Mouse (Mus musculus): ENCODE data around the gene Grik1. TPM values are rescaled to one million over a fixed set of nuclear protein-coding genes. Genes with fewer than 3 reads are reported as not detected.

Grik1 gene
- 1.4 and 1.8 TPM in 2 replicates for polyA plus RNA-seq (2014; fragmentation: Nextera tagmentation; extraction: Ambion mirVana)

- H3K9ac ChIP-seq (ENCODE audit: low read length) = peak within 1 kb of the TSS; percentile 59
Measured at GRCm38 (mm10) chr16:88290132-88290772, at the start of gene Grik1. TSS of gene Grik1 (minus strand) at chr16:88290265.

GRCm38 (mm10) chr16:88294209-88294608 lies 4.1 kb upstream of the Grik1 start:
- Histone ChIP-seq H3K27ac (ENCODE audit: low read depth, low read length) (no peak overlapping the region), H3K36me3 (ENCODE audit: control insufficient read depth, insufficient read depth, low read length) (no peaks in the 10 kb centered on the region), H3K27me3 (ENCODE audit: control insufficient read depth, insufficient read depth, low read length) (peaks cover 3% of the 10 kb centered on the region; the same call in 1 of the 2 replicates), H3K9me3 (ENCODE audit: control insufficient read depth, low read length) (no peaks in the 10 kb centered on the region), H3K9ac (ENCODE audit: low read length) (no peak overlapping the region), H3K4me2 (ENCODE audit: low read depth, low read length, severe bottlenecking) (no peak overlapping the region), H3K4me1 (replicated peaks; ENCODE audit: control insufficient read depth, insufficient read depth, low read length) (0 out of 2 replicates have a peak, but pooled peaks cover under 1% of the 10 kb centered on the region), H3K4me3 (ENCODE audit: low read depth, low read length) (no peak overlapping the region)
- no peak for ATAC-seq (replicated peaks; ENCODE audit: low FRiP score)
- DNase-seq (ENCODE audit: low spot score) = no peak
- WGBS = 57% methylated on average over 3 of the region's 3 CpGs

More at GRCm38 (mm10) chr16:88290132-88290772, at the start of gene Grik1:
- WGBS = under 1% methylated on average over 27 of the region's 27 CpGs
- Histone ChIP-seq H3K4me3 (ENCODE audit: low read depth, low read length) (peak within 1 kb of the TSS; percentile 48), H3K27ac (ENCODE audit: low read depth, low read length) (no peak within 1 kb of the TSS), H3K9me3 (ENCODE audit: control insufficient read depth, low read length) (no peaks in the 10 kb centered on the region), H3K36me3 (ENCODE audit: control insufficient read depth, insufficient read depth, low read length) (no peaks in the 10 kb centered on the region), H3K4me2 (ENCODE audit: low read depth, low read length, severe bottlenecking) (peak within 1 kb of the TSS; percentile 93), H3K4me1 (replicated peaks; ENCODE audit: control insufficient read depth, insufficient read depth, low read length) (0 out of 2 replicates have a peak, but pooled peaks cover 4% of the 10 kb centered on the region), H3K27me3 (ENCODE audit: control insufficient read depth, insufficient read depth, low read length) (peaks cover 10% of the 10 kb centered on the region; the same call in 1 of the 2 replicates)
- peak; percentile 89 for ATAC-seq (replicated peaks; ENCODE audit: low FRiP score)
- peak; percentile 73 for DNase-seq (ENCODE audit: low spot score)

DNA sequence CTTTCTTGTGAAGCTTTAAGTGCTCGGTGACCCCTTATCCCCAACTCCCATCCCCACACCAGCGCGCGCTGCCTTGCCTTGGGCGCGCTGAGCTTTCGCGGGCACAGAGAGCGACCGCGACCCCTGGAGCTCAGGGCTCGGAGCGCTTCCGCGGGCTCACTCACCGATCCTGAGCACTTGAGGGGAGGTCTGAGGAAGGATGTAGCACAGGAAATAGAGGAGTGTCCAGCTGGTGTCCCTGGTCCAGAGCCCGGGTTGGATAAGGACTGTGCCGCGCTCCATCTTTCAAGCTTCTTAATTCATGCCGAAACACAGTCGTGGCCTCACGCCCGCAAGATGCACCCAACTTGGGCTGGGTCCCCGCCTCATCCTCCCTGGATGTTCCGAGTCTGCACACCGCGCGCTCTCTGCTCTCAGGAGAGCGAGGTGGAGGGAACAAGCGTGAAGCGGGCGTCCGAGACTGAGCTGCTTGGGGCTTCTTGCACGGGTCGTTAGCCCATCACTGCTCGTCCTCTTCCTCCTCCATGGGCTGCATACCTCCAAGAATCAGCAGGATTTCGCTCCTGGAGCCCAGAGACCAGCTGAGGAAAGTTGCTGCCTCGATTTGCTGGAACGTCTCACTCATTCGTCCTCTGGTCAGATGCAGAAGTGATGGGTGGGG lies 514 bp downstream of the Grik1 start:
- Histone ChIP-seq H3K9ac (ENCODE audit: low read length) (peak overlapping the region; percentile 59), H3K27me3 (ENCODE audit: control insufficient read depth, insufficient read depth, low read length) (peaks cover 10% of the 10 kb centered on the region; the same call in 1 of the 2 replicates), H3K4me1 (replicated peaks; ENCODE audit: control insufficient read depth, insufficient read depth, low read length) (0 out of 2 replicates have a peak, but pooled peaks cover 4% of the 10 kb centered on the region), H3K4me3 (ENCODE audit: low read depth, low read length) (peak overlapping the region; percentile 48), H3K36me3 (ENCODE audit: control insufficient read depth, insufficient read depth, low read length) (no peaks in the 10 kb centered on the region), H3K4me2 (ENCODE audit: low read depth, low read length, severe bottlenecking) (peak overlapping the region; percentile 93), H3K9me3 (ENCODE audit: control insufficient read depth, low read length) (no peaks in the 10 kb centered on the region), H3K27ac (ENCODE audit: low read depth, low read length) (no peak overlapping the region)
- DNase-seq (ENCODE audit: low spot score) (peak; percentile 67), ATAC-seq (replicated peaks; ENCODE audit: low FRiP score) (peak; percentile 76)
- WGBS = under 1% methylated on average over 40 of the region's 40 CpGs

DNA sequence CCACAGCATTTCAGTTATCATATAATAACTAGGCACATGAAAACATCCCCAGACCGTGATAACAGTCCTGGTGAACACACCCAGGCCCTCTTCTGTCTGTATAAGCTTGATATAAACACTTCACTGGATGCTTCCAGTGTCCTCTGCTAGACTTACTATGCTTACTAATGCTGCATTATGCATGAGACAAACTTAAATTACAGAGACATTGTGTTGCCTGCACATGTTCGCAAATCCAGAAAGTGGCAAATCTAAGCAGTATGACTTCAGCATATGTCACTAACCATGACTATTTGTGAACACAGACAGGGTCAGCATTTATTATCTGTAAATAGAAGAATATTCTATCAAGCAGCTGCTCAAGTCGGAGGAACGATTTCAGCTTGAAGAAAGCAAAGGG lies 31.7 kb downstream of the Grik1 start:
- ATAC-seq (replicated peaks; ENCODE audit: low FRiP score) = no peak
- WGBS = 79% methylated on average over 4 of the region's 4 CpGs

DNA sequence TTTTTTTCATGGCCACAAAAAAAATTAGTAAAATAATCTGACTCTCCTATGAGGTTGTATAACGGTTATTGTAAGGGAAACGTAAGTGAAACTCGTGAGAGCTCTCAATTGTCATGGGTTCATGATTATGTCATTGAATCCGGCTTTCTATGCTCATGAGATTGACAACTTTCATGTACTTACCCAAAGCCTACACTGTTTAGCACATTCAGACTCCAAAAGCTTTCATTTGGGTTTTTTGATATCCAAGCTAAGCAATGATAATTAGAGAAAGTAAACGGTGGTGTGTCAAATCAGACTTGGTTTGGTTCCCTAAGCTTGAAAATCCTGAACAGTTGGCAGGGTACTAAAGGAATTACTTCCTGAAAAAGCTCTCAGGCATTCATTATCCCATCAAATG lies 33.0 kb downstream of the Grik1 start:
- Histone ChIP-seq H3K9ac (ENCODE audit: low read length) (no peak overlapping the region), H3K27ac (ENCODE audit: low read depth, low read length) (no peak overlapping the region), H3K27me3 (ENCODE audit: control insufficient read depth, insufficient read depth, low read length) (no peaks in the 10 kb centered on the region), H3K4me1 (replicated peaks; ENCODE audit: control insufficient read depth, insufficient read depth, low read length) (no peaks in the 10 kb centered on the region), H3K4me2 (ENCODE audit: low read depth, low read length, severe bottlenecking) (no peak overlapping the region), H3K4me3 (ENCODE audit: low read depth, low read length) (no peak overlapping the region), H3K9me3 (ENCODE audit: control insufficient read depth, low read length) (no peaks in the 10 kb centered on the region), H3K36me3 (ENCODE audit: control insufficient read depth, insufficient read depth, low read length) (no peaks in the 10 kb centered on the region)
- no peak for ATAC-seq (replicated peaks; ENCODE audit: low FRiP score)
- 51% methylated on average over 5 of the region's 5 CpGs for WGBS
- no peak for DNase-seq (ENCODE audit: low spot score)

More for the DNA sequence above, 31.7 kb downstream of the Grik1 start:
- DNase-seq (ENCODE audit: low spot score) = no peak
- H3K4me3 ChIP-seq (ENCODE audit: low read depth, low read length) = no peak overlapping the region
- no peaks in the 10 kb centered on the region for H3K36me3 ChIP-seq (ENCODE audit: control insufficient read depth, insufficient read depth, low read length)
- no peaks in the 10 kb centered on the region for H3K9me3 ChIP-seq (ENCODE audit: control insufficient read depth, low read length)
- H3K27ac ChIP-seq (ENCODE audit: low read depth, low read length) = no peak overlapping the region
- no peaks in the 10 kb centered on the region for H3K27me3 ChIP-seq (ENCODE audit: control insufficient read depth, insufficient read depth, low read length)
- no peaks in the 10 kb centered on the region for H3K4me1 ChIP-seq (replicated peaks; ENCODE audit: control insufficient read depth, insufficient read depth, low read length)
- H3K9ac ChIP-seq (ENCODE audit: low read length) = no peak overlapping the region
- H3K4me2 ChIP-seq (ENCODE audit: low read depth, low read length, severe bottlenecking) = no peak overlapping the region

- H3K4me1 ChIP-seq (replicated peaks; ENCODE audit: control insufficient read depth, insufficient read depth, low read length) = no peaks in the 10 kb centered on the region
- H3K27me3 ChIP-seq (ENCODE audit: control insufficient read depth, insufficient read depth, low read length) = no peaks in the 10 kb centered on the region
- H3K27ac ChIP-seq (ENCODE audit: low read depth, low read length) = no peak overlapping the region
- no peaks in the 10 kb centered on the region for H3K9me3 ChIP-seq (ENCODE audit: control insufficient read depth, low read length)
- no peak overlapping the region for H3K9ac ChIP-seq (ENCODE audit: low read length)
- DNase-seq (ENCODE audit: low spot score) (no peak), ATAC-seq (replicated peaks; ENCODE audit: low FRiP score) (no peak)
- no peak overlapping the region for H3K4me3 ChIP-seq (ENCODE audit: low read depth, low read length)
- H3K36me3 ChIP-seq (ENCODE audit: control insufficient read depth, insufficient read depth, low read length) = no peaks in the 10 kb centered on the region
- H3K4me2 ChIP-seq (ENCODE audit: low read depth, low read length, severe bottlenecking) = no peak overlapping the region
- WGBS = 88% methylated on average over 3 of the region's 3 CpGs
Measured at GRCm38 (mm10) chr16:88256101-88256500, 34.0 kb downstream of the Grik1 start.

- H3K36me3 ChIP-seq (ENCODE audit: control insufficient read depth, insufficient read depth, low read length) = no peaks in the 10 kb centered on the region
Measured at GRCm38 (mm10) chr16:88252676-88253075, 37.4 kb downstream of the Grik1 start.

GRCm38 (mm10) chr16:88251049-88251448 lies 39.0 kb downstream of the Grik1 start:
- Histone ChIP-seq H3K27ac (ENCODE audit: low read depth, low read length) (no peak overlapping the region), H3K9me3 (ENCODE audit: control insufficient read depth, low read length) (no peaks in the 10 kb centered on the region), H3K27me3 (ENCODE audit: control insufficient read depth, insufficient read depth, low read length) (no peaks in the 10 kb centered on the region), H3K36me3 (ENCODE audit: control insufficient read depth, insufficient read depth, low read length) (no peaks in the 10 kb centered on the region), H3K9ac (ENCODE audit: low read length) (no peak overlapping the region), H3K4me1 (replicated peaks; ENCODE audit: control insufficient read depth, insufficient read depth, low read length) (peaks cover 2% of the 10 kb centered on the region; the same call in 1 of the 2 replicates), H3K4me2 (ENCODE audit: low read depth, low read length, severe bottlenecking) (no peak overlapping the region), H3K4me3 (ENCODE audit: low read depth, low read length) (no peak overlapping the region)
- DNase-seq (ENCODE audit: low spot score) (no peak), ATAC-seq (replicated peaks; ENCODE audit: low FRiP score) (no peak)
- 72% methylated on average over 5 of the region's 5 CpGs for WGBS

More at GRCm38 (mm10) chr16:88252676-88253075, 37.4 kb downstream of the Grik1 start:
- WGBS = 86% methylated on average over 2 of the region's 2 CpGs
- Histone ChIP-seq H3K4me2 (ENCODE audit: low read depth, low read length, severe bottlenecking) (no peak overlapping the region), H3K9me3 (ENCODE audit: control insufficient read depth, low read length) (no peaks in the 10 kb centered on the region), H3K4me3 (ENCODE audit: low read depth, low read length) (no peak overlapping the region), H3K27ac (ENCODE audit: low read depth, low read length) (no peak overlapping the region), H3K27me3 (ENCODE audit: control insufficient read depth, insufficient read depth, low read length) (no peaks in the 10 kb centered on the region), H3K9ac (ENCODE audit: low read length) (no peak overlapping the region), H3K4me1 (replicated peaks; ENCODE audit: control insufficient read depth, insufficient read depth, low read length) (peaks cover 2% of the 10 kb centered on the region; the same call in 1 of the 2 replicates)
- ATAC-seq (replicated peaks; ENCODE audit: low FRiP score) = no peak
- DNase-seq (ENCODE audit: low spot score) = no peak
